In the genomic region with DNA sequence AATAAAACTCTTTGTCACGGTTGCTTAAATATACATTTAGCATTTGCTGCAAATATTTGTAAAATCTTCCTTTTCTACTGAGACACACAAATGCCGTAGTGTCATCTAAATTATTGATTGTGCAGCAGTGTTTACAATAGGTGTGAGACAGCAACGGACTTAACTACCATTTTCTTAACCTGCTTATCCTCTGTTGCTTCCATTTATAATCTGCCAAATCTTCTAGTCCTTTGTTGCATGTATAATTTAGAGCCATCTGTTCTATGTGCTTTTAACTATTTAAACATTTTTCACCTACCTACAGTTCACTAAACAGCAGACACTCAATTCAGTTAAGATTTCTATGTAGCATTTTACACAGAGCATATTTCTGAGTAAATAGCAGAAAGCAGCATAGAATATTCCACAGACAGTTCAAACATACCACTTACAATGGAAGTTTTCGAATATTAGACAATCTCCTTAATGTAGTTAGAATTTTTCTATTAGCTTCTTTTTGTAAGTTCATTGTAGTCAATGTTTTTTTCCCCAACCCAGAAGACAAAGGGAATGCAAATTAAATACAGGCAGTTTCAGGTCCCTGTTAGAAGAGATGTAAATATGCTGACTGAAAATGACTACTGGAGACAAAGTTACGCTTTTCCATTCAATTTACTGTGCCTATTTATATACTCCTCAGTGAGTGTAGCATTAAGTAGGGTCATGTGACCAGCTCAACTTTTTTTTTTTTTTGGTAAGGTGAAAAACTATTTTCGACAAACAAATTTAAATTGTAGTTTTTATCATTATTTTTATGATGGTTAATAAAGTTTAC, we compare ENCODE assay signal across 7 mouse cellular contexts.
DNase-seq lines count a peak whose midpoint lies in the region; ATAC-seq and TF ChIP-seq lines count a peak whose summit lies in the region.

No protein-coding gene starts in this region.

- H3K4me3 ChIP-seq in megakaryocyte, embryonic 14.5 days (replicated peaks) = peak overlapping the region; percentile 95
- peak overlapping the region; percentile 29 for H3K4me3 ChIP-seq in forebrain, embryonic 12.5 days (replicated peaks)
- H3K4me3 ChIP-seq in liver, embryonic 13.5 days (replicated peaks) = peak overlapping the region; percentile 39
- no peak overlapping the region for H3K4me3 ChIP-seq in stomach, postnatal 0 days (ENCODE audit: low read depth, low read length)

- peak overlapping the region; percentile 43 for H3K4me2 ChIP-seq in forebrain, embryonic 12.5 days
- H3K4me2 ChIP-seq in liver, embryonic 13.5 days = peak overlapping the region; percentile 39; the same call in 1 of the 2 replicates
- H3K4me2 ChIP-seq in stomach, postnatal 0 days (replicated peaks; ENCODE audit: low read depth) = peak overlapping the region; percentile 9; the same call in 1 of the 2 replicates

- TF ChIP-seq EP300 in stomach, postnatal 0 days (optimal IDR thresholded peaks at IDR 0.05) = no peak

- TF ChIP-seq CTCF in stomach, postnatal 0 days (IDR thresholded peaks at IDR 0.05; ENCODE audit: low read depth) = no peak

- no peak for ATAC-seq in megakaryocyte, adult 5-6 weeks (ENCODE audit: poor library complexity, severe bottlenecking)
- ATAC-seq in forebrain, embryonic 12.5 days (ENCODE audit: low FRiP score) = no peak
- ATAC-seq in liver, embryonic 13.5 days (ENCODE audit: low read depth) = no peak
- no peak for ATAC-seq in stomach, postnatal 0 days (ENCODE audit: low FRiP score, low TSS enrichment)
- ATAC-seq in frontal cortex, adult (ENCODE audit: low TSS enrichment) = no peak

- no peak overlapping the region for H3K9ac ChIP-seq in forebrain, embryonic 12.5 days
- 0 out of 2 replicates have a peak overlapping the region, but pooled peaks have one; percentile 47 for H3K9ac ChIP-seq in liver, embryonic 13.5 days
- H3K9ac ChIP-seq in stomach, postnatal 0 days (ENCODE audit: low read length) = no peak overlapping the region

- H3K27ac ChIP-seq in forebrain, embryonic 12.5 days = no peak overlapping the region
- no peak overlapping the region; the same call in 1 of the 2 replicates for H3K27ac ChIP-seq in liver, embryonic 13.5 days
- H3K27ac ChIP-seq in stomach, postnatal 0 days (replicated peaks) = no peak overlapping the region

- H3K9me3 ChIP-seq in megakaryocyte, embryonic 14.5 days = no peaks in the 10 kb centered on the region
- no peaks in the 10 kb centered on the region for H3K9me3 ChIP-seq in forebrain, embryonic 12.5 days
- no peaks in the 10 kb centered on the region for H3K9me3 ChIP-seq in liver, embryonic 13.5 days (replicated peaks)
- H3K9me3 ChIP-seq in stomach, postnatal 0 days (ENCODE audit: control insufficient read depth, low read length) = no peaks in the 10 kb centered on the region

- peaks cover 28% of the 10 kb centered on the region for H3K4me1 ChIP-seq in megakaryocyte, embryonic 14.5 days
- H3K4me1 ChIP-seq in forebrain, embryonic 12.5 days = peaks cover 36% of the 10 kb centered on the region
- H3K4me1 ChIP-seq in liver, embryonic 13.5 days (replicated peaks) = peaks cover 47% of the 10 kb centered on the region
- peaks cover 2% of the 10 kb centered on the region; the same call in 1 of the 2 replicates for H3K4me1 ChIP-seq in stomach, postnatal 0 days (replicated peaks; ENCODE audit: control insufficient read depth, insufficient read depth)

- H3K36me3 ChIP-seq in megakaryocyte, embryonic 14.5 days (replicated peaks; ENCODE audit: low read length) = no peaks in the 10 kb centered on the region
- no peaks in the 10 kb centered on the region for H3K36me3 ChIP-seq in forebrain, embryonic 12.5 days (replicated peaks)
- H3K36me3 ChIP-seq in liver, embryonic 13.5 days = no peaks in the 10 kb centered on the region
- no peaks in the 10 kb centered on the region for H3K36me3 ChIP-seq in stomach, postnatal 0 days (ENCODE audit: control insufficient read depth, insufficient read depth, low read length)

- no peaks in the 10 kb centered on the region for H3K27me3 ChIP-seq in megakaryocyte, embryonic 14.5 days (replicated peaks)
- no peaks in the 10 kb centered on the region for H3K27me3 ChIP-seq in forebrain, embryonic 12.5 days
- no peaks in the 10 kb centered on the region for H3K27me3 ChIP-seq in liver, embryonic 13.5 days
- no peaks in the 10 kb centered on the region for H3K27me3 ChIP-seq in stomach, postnatal 0 days (ENCODE audit: control insufficient read depth, insufficient read depth, low read length)

- WGBS in forebrain, embryonic 12.5 days = 37% methylated on average over 6 of the region's 6 CpGs
- 27% methylated on average over 6 of the region's 6 CpGs for WGBS in liver, embryonic 13.5 days (ENCODE audit: insufficient replicate concordance)
- WGBS in stomach, postnatal 0 days = 35% methylated on average over 6 of the region's 6 CpGs

- no peak for DNase-seq in liver, embryonic 13.5 days
- DNase-seq in stomach, postnatal 0 days (ENCODE audit: low spot score) = no peak
- DNase-seq in cerebellum, adult 11-12 months = no peak
